Mouse (Mus musculus) E14TG2a.4 (cell line): ENCODE measurements around the gene Rai2.

Source experiments
- CTCF ChIP-seq: conservative IDR thresholded peaks from 2 replicates; pipeline ENCODE4 v1.5.1; 2014; ENCODE audit warnings: low read length
- NANOG ChIP-seq: IDR thresholded peaks from 2 replicates; pipeline ENCODE4 v1.6.1; 2014; ENCODE audit warnings: borderline replicate concordance, low read length, mixed read lengths
- POU5F1 ChIP-seq: IDR thresholded peaks from 2 replicates; pipeline ENCODE4 v1.6.1; 2014; ENCODE audit warnings: low read length, borderline replicate concordance

DNA sequence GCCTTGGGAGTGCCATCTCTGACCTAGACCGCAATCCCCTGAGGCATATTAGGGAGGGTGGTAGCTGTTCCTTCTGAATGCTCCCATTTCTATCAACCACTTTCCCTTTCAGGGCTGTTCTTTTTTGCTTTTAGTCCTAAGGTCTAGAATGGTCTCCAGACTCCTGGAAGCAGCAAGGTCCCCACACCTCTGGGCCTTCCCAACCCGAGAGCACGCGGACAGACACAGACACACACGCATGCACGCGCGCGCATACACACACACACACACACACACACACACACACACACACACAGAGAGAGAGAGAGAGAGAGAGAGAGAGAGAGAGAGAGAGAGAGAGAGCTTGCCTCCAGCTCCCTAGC, 385 bp upstream of the Rai2 start:
- TF ChIP-seq CTCF (no peak), POU5F1 (no peak), NANOG (no peak)
